ENCODE assay signal across 9 mouse cellular contexts in genomic region chr7:142666659-142667058, GRCm38 (mm10). TPM values are rescaled to one million over a fixed set of nuclear protein-coding genes. Genes with fewer than 3 reads are reported as not detected.
DNase-seq lines count a peak whose midpoint lies in the region; ATAC-seq and TF ChIP-seq lines count a peak whose summit lies in the region.
"Had no signal": no experiment of that assay in that cellular context is flagged by ENCODE, and none has a peak within 500 bp of the region (broad histone marks: within the 10 kb centered on the region; RNA-seq: fewer than 3 reads in every experiment).

TSS of gene Igf2 (minus strand) at chr7:142666816.

- ATAC-seq in forebrain, embryonic 11.5 days (replicated peaks; ENCODE audit: low FRiP score): no peak
- ATAC-seq in midbrain, embryonic 15.5 days (replicated peaks): no peak
- ATAC-seq in erythroblast, adult 5-6 weeks (replicated peaks; ENCODE audit: low FRiP score, poor library complexity, severe bottlenecking): no peak

- peaks cover 48% of the 10 kb centered on the region for H3K27me3 ChIP-seq in forebrain, embryonic 11.5 days (ENCODE audit: control insufficient read depth, insufficient read depth, low read length)
- H3K27me3 ChIP-seq in midbrain, embryonic 15.5 days (replicated peaks): peaks cover 56% of the 10 kb centered on the region

- H3K36me3 ChIP-seq in forebrain, embryonic 11.5 days (ENCODE audit: control insufficient read depth, insufficient read depth, low read length): no peaks in the 10 kb centered on the region
- H3K36me3 ChIP-seq in midbrain, embryonic 15.5 days (replicated peaks): no peaks in the 10 kb centered on the region

- intact Hi-C loops in heart, postnatal 10 days (cut with DNase I): no loop called here

- no peak within 1 kb of the TSS for H3K27ac ChIP-seq in layer of hippocampus, adult 2 months
- no peak within 1 kb of the TSS for H3K27ac ChIP-seq in forebrain, embryonic 11.5 days (ENCODE audit: low read depth, low read length)
- H3K27ac ChIP-seq in midbrain, embryonic 15.5 days: no peak within 1 kb of the TSS

- H3K4me3 ChIP-seq in layer of hippocampus, adult 2 months: no peak within 1 kb of the TSS
- H3K4me3 ChIP-seq in forebrain, embryonic 11.5 days (ENCODE audit: low read depth, low read length): no peak within 1 kb of the TSS
- no peak within 1 kb of the TSS for H3K4me3 ChIP-seq in midbrain, embryonic 15.5 days

- no peak within 1 kb of the TSS for H3K9ac ChIP-seq in forebrain, embryonic 11.5 days (ENCODE audit: low read length)
- H3K9ac ChIP-seq in midbrain, embryonic 15.5 days: no peak within 1 kb of the TSS

- DNase-seq in layer of hippocampus, adult 2 months (ENCODE audit: low spot score in 2 of 2): no peak
- no peak for DNase-seq in layer of hippocampus, adult 9-10 months (ENCODE audit: low spot score)
- peak; percentile 38 for DNase-seq in forebrain, embryonic 11.5 days (ENCODE audit: low spot score)
- peak; percentile 37 to 53 for DNase-seq in heart, postnatal 10 days
- DNase-seq in layer of hippocampus, postnatal 14 days (ENCODE audit: low spot score in 2 of 2): no peak
- no peak for DNase-seq in embryo, embryonic 10 days (ENCODE audit: low spot score)

- H3K4me2 ChIP-seq in forebrain, embryonic 11.5 days (ENCODE audit: low read depth, low read length, severe bottlenecking): no peak within 1 kb of the TSS
- no peak within 1 kb of the TSS for H3K4me2 ChIP-seq in midbrain, embryonic 15.5 days

- 78% methylated on average over 2 of the region's 2 CpGs for WGBS in forebrain, embryonic 11.5 days
- 61% methylated on average over 2 of the region's 2 CpGs for WGBS in midbrain, embryonic 15.5 days

- peaks cover 17% of the 10 kb centered on the region for H3K9me3 ChIP-seq in forebrain, embryonic 11.5 days (ENCODE audit: control insufficient read depth, low read length)
- no peaks in the 10 kb centered on the region for H3K9me3 ChIP-seq in midbrain, embryonic 15.5 days

- H3K4me1 ChIP-seq in forebrain, embryonic 11.5 days (replicated peaks; ENCODE audit: control insufficient read depth, insufficient read depth, low read length): no peaks in the 10 kb centered on the region
- H3K4me1 ChIP-seq in midbrain, embryonic 15.5 days: peaks cover 6% of the 10 kb centered on the region

- no peak for TF ChIP-seq CTCF in layer of hippocampus, adult 2 months (conservative IDR thresholded peaks at IDR 0.05)

RNA-seq across cellular contexts. Expression of gene Igf2, which starts in this region (rescaled TPM):
- 10 to 100 TPM; 45.8 to 68.2 TPM for total RNA-seq in layer of hippocampus, adult 2 months (2021)
- 121 and 141 TPM in 2 replicates for polyA plus RNA-seq in forebrain, embryonic 11.5 days (2014; fragmentation: Nextera tagmentation; extraction: Ambion mirVana)
- total RNA-seq in heart, postnatal 10 days (2021): 100 to 1,000 TPM; 765 to 826 TPM
- 100 to 1,000 TPM; 132 to 227 TPM for total RNA-seq in layer of hippocampus, postnatal 14 days (2021)
- polyA plus RNA-seq in midbrain, embryonic 15.5 days (2015; fragmentation: Nextera tagmentation; extraction: Ambion mirVana): 128 and 159 TPM in 2 replicates
- total RNA-seq in erythroblast, adult 5-6 weeks (2015; ENCODE audit: low replicate concordance): not detected in 2 replicates
- not detected in 2 replicates for total RNA-seq in erythroblast, adult 5-6 weeks (2017; ENCODE audit: low replicate concordance)
- total RNA-seq: CH12.LX had no signal

Comparison
In these comparisons a context has a peak if more than half of its experiments do, and no peak if none do; other contexts are left out.
1. RNA of gene Igf2 (total RNA-seq): 765 to 826 TPM in heart, postnatal 10 days, 132 to 227 TPM in layer of hippocampus, postnatal 14 days and 45.8 to 68.2 TPM in layer of hippocampus, adult 2 months; not detected in erythroblast, adult 5-6 weeks; every median in the first group is over 10 times any median in the second.
2. DNase-seq: peak in forebrain, embryonic 11.5 days (single experiment) and heart, postnatal 10 days (2 of 2); none in layer of hippocampus, adult 2 months (0 of 2), layer of hippocampus, adult 9-10 months (single experiment), layer of hippocampus, postnatal 14 days (0 of 2) and embryo, embryonic 10 days (single experiment).